ENCODE assay signal across 12 mouse cellular contexts in genomic region chr17:5261874-5262605, GRCm38 (mm10).
DNase-seq lines count a peak whose midpoint lies in the region; ATAC-seq lines count a peak whose summit lies in the region.
"Had no signal": no experiment of that assay in that cellular context is flagged by ENCODE, and none has a peak within 500 bp of the region (broad histone marks: within the 10 kb centered on the region; RNA-seq: fewer than 3 reads in every experiment).

No protein-coding gene starts in this region.

- no peak overlapping the region for H3K4me3 ChIP-seq in liver, embryonic 11.5 days (ENCODE audit: low read depth, low read length)
- H3K4me3 ChIP-seq in liver, embryonic 12.5 days = no peak overlapping the region
- no peak overlapping the region for H3K4me3 ChIP-seq in hindbrain, embryonic 16.5 days (ENCODE audit: low read length)
- H3K4me3 ChIP-seq in neural tube, embryonic 14.5 days (ENCODE audit: low read depth, low read length) = no peak overlapping the region

- no peaks in the 10 kb centered on the region for H3K9me3 ChIP-seq in liver, embryonic 11.5 days (ENCODE audit: control insufficient read depth, low read length)
- no peaks in the 10 kb centered on the region for H3K9me3 ChIP-seq in liver, embryonic 12.5 days (replicated peaks)
- H3K9me3 ChIP-seq in hindbrain, embryonic 16.5 days (ENCODE audit: control insufficient read depth, low read length) = no peaks in the 10 kb centered on the region
- H3K9me3 ChIP-seq in neural tube, embryonic 14.5 days (ENCODE audit: control insufficient read depth, low read length) = no peaks in the 10 kb centered on the region

- H3K9ac ChIP-seq in liver, embryonic 11.5 days (ENCODE audit: low read depth, low read length) = no peak overlapping the region
- H3K9ac ChIP-seq in liver, embryonic 12.5 days = no peak overlapping the region
- peak overlapping the region; percentile 1; the same call in 1 of the 2 replicates for H3K9ac ChIP-seq in hindbrain, embryonic 16.5 days (ENCODE audit: low read depth, low read length)
- no peak overlapping the region for H3K9ac ChIP-seq in neural tube, embryonic 14.5 days (replicated peaks; ENCODE audit: low read depth, low read length)

- no peak overlapping the region for H3K4me2 ChIP-seq in liver, embryonic 11.5 days
- H3K4me2 ChIP-seq in liver, embryonic 12.5 days = no peak overlapping the region
- no peak overlapping the region for H3K4me2 ChIP-seq in hindbrain, embryonic 16.5 days (ENCODE audit: low read length)
- H3K4me2 ChIP-seq in neural tube, embryonic 14.5 days (ENCODE audit: low read depth, low read length) = no peak overlapping the region

- WGBS in liver, embryonic 11.5 days = 78% methylated on average over 22 of the region's 22 CpGs
- WGBS in liver, embryonic 12.5 days (ENCODE audit: insufficient replicate concordance) = 76% methylated on average over 22 of the region's 22 CpGs
- 64% methylated on average over 22 of the region's 22 CpGs for WGBS in hindbrain, embryonic 16.5 days
- WGBS in neural tube, embryonic 14.5 days = 50% methylated on average over 22 of the region's 22 CpGs

- no peak overlapping the region for H3K27ac ChIP-seq in liver, embryonic 11.5 days (ENCODE audit: low read depth, low read length)
- H3K27ac ChIP-seq in liver, embryonic 12.5 days = no peak overlapping the region
- no peak overlapping the region for H3K27ac ChIP-seq in hindbrain, embryonic 16.5 days (ENCODE audit: low read depth, low read length)
- no peak overlapping the region for H3K27ac ChIP-seq in neural tube, embryonic 14.5 days (ENCODE audit: low read depth, low read length)

- DNase-seq in heart, adult 18-20 months = peak; percentile 52 to 55
- no peak for DNase-seq in heart, adult 8-10 months (ENCODE audit: low spot score)
- DNase-seq in liver, embryonic 11.5 days (ENCODE audit: low spot score) = no peak
- no peak for DNase-seq in ovary, postnatal 36 days (ENCODE audit: low spot score)
- DNase-seq in spleen, postnatal 14 days (ENCODE audit: low spot score in 2 of 2) = no peak
- DNase-seq: kidney, adult 8-10 months; right cerebral cortex, postnatal 14 days; thymus, postnatal 36 days had no signal

- H3K4me1 ChIP-seq in liver, embryonic 11.5 days (replicated peaks; ENCODE audit: control insufficient read depth, insufficient read depth, low read length) = peaks cover 16% of the 10 kb centered on the region
- peaks cover 27% of the 10 kb centered on the region for H3K4me1 ChIP-seq in liver, embryonic 12.5 days
- H3K4me1 ChIP-seq in hindbrain, embryonic 16.5 days (ENCODE audit: control insufficient read depth, insufficient read depth, low read depth, low read length) = peaks cover 10% of the 10 kb centered on the region
- peaks cover 13% of the 10 kb centered on the region for H3K4me1 ChIP-seq in neural tube, embryonic 14.5 days (ENCODE audit: control insufficient read depth, insufficient read depth, low read length)

- H3K27me3 ChIP-seq in liver, embryonic 11.5 days (replicated peaks; ENCODE audit: control insufficient read depth, insufficient read depth, low read length) = no peaks in the 10 kb centered on the region
- no peaks in the 10 kb centered on the region for H3K27me3 ChIP-seq in liver, embryonic 12.5 days (replicated peaks)
- H3K27me3 ChIP-seq in hindbrain, embryonic 16.5 days (replicated peaks; ENCODE audit: control insufficient read depth, insufficient read depth, low read length) = no peaks in the 10 kb centered on the region
- H3K27me3 ChIP-seq in neural tube, embryonic 14.5 days (ENCODE audit: control insufficient read depth, insufficient read depth, low read length) = no peaks in the 10 kb centered on the region
- H3K27me3 ChIP-seq: CH12.LX had no signal

- ATAC-seq in liver, embryonic 11.5 days (replicated peaks; ENCODE audit: low FRiP score) = 0 out of 2 replicates have a peak, but pooled peaks have one; percentile 38
- ATAC-seq in liver, embryonic 12.5 days = no peak
- no peak for ATAC-seq in hindbrain, embryonic 16.5 days
- 0 out of 2 replicates have a peak, but pooled peaks have one; percentile 36 for ATAC-seq in neural tube, embryonic 14.5 days (ENCODE audit: low read depth)

- H3K36me3 ChIP-seq in liver, embryonic 11.5 days (ENCODE audit: control insufficient read depth, insufficient read depth, low read length) = no peaks in the 10 kb centered on the region
- peaks cover 12% of the 10 kb centered on the region for H3K36me3 ChIP-seq in liver, embryonic 12.5 days
- peaks cover 4% of the 10 kb centered on the region for H3K36me3 ChIP-seq in hindbrain, embryonic 16.5 days (ENCODE audit: control insufficient read depth, insufficient read depth, low read length)
- H3K36me3 ChIP-seq in neural tube, embryonic 14.5 days (ENCODE audit: control insufficient read depth, insufficient read depth, low read length) = no peaks in the 10 kb centered on the region

Comparison
In these comparisons a context has a peak if more than half of its experiments do, and no peak if none do; other contexts are left out.
1. DNase-seq: peak in heart, adult 18-20 months (2 of 2); none in heart, adult 8-10 months (single experiment), liver, embryonic 11.5 days (single experiment), ovary, postnatal 36 days (single experiment) and spleen, postnatal 14 days (0 of 2).
2. ATAC-seq: peak in liver, embryonic 11.5 days (single experiment) and neural tube, embryonic 14.5 days (single experiment); none in liver, embryonic 12.5 days (single experiment) and hindbrain, embryonic 16.5 days (single experiment).